Mouse (Mus musculus) retina, adult 2 months (tissue): ENCODE data around the gene Klf6.

ENCODE experiments used
- DNase-seq: peaks from one replicate; pipeline ENCODE4 v3.0.0-alpha.2; 2012; ENCODE audit warnings: low read depth, low spot score

Klf6 gene

DNA sequence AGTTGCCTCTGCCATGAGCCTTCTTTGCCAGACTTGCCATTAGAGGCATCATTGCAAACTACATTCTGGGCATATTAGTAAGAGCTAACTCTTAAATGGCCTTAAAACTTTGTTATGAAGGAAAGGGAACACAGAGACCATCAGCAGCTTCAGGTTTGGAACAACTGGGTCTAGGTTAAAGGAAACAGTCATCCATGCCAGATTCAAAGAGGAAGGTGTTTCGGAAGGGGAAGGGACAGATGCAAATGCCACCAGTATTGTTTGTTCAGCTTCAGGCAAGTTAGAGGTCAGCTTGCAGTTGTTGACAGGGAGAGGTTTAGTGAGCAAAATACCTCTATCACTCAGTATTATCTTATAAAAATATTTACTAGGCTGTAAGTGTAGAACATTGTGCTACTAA is 37.7 kb downstream of the Klf6 start:
- DNase-seq: no peak

DNA sequence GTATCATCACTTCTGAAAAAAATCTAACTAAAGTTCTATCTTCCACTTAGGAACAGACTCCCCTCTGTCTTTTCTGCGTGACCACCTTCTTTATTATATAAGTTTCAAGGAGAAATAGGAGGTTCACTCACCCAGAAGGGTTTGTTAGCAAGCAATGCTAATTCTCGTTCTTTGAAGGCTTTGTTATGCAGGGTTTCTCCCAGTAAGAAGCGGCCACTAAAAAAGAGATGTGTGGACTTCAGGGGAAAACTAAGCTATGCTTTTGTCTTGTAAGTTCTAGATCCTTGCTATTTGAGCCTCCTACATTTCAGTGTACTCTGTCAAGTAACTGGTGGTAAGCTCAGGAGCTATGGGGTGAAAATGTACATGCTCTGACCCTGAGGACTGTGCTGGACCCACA is 38.4 kb downstream of the Klf6 start:
- DNase-seq: no peak

DNA sequence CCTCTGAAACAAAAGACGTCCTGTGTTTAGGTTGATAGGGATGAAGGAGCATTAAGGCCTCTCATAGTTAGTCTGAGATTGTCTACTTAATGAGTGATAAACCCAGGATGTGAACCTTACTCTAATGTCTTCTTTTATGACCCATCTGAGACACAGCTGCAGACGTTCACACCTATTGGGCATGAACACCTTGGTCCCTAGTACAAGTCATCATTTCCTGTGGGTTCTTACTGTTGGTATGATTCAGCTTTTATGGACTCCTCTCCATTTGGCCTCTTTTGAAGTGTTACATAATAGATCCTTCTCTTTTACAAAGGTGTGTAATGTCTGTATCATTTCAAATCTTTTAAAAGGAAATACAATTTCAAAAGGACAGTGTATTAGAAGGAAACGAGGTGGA is 51.9 kb downstream of the Klf6 start:
- DNase-seq: no peak

DNA sequence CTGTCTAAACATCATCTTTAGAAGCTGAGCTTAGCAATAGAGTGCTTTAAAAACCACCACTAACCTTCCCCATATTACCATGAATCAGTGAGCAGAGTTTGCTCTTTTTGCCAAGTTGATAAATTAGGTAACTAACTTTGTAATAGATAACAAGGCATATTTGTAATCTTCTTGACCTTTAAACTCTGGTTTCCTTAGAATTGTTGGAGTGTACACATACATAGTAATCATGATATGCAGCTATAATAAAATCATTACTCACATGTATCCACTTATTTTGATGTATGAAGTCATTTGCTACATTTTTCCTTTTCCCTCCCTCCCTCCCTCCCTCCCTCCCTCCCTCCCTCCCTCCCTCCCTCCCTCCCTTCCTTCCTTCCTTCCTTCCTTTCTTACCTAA is 56.1 kb downstream of the Klf6 start:
- DNase-seq: no peak

DNA sequence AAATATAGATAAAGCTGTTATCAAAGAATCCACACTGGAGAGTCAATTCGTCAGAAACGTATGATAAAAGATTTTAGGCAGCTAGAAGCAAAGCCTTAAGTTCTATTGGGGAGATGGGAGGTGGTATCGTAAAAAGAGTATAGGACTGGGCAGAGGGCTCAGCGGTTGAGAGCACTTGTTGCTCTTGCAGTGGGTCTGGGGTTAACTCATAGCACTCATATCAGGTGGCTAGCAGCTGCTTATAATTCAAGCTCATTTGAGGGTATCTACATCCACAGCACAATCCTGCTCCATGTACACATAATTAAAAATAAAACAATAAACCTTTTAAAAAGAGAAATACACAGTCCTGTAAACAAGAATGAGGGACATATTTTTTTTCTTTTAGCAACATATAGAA is 58.7 kb downstream of the Klf6 start:
- DNase-seq: no peak
